Mouse (Mus musculus) midbrain, embryonic 10.5 days (tissue): ENCODE measurements at regions not wholly inside any gene's neighbourhood (a gene's known extent, or its start where the extent isn't known, plus 50 kb on each side); places are given as distances from the start of the nearest gene placed in this dataset.

ENCODE experiments used
- DNase-seq: peaks from one replicate; pipeline ENCODE4 v3.0.0-alpha.2; 2017; ENCODE audit warnings: low spot score
- H3K27ac ChIP-seq: fragments of 300-500 bp; sonication (generic); replicated peaks from 2 replicates; pipeline ENCODE4 v1.5.1; 2016; ENCODE audit warnings: mild to moderate bottlenecking
- H3K27me3 ChIP-seq: fragments of 300-500 bp; sonication (generic); 2 replicates; pipeline ENCODE4 v1.6.1; 2016; ENCODE audit warnings: low read depth, mild to moderate bottlenecking; ENCODE audit not compliant: poor library complexity, severe bottlenecking
- H3K36me3 ChIP-seq: fragments of 300-500 bp; sonication (generic); 2 replicates; pipeline ENCODE4 v1.6.1; 2016; ENCODE audit warnings: mild to moderate bottlenecking, moderate library complexity
- H3K4me1 ChIP-seq: fragments of 300-500 bp; sonication (generic); 2 replicates; pipeline ENCODE4 v1.6.1; 2016
- H3K4me3 ChIP-seq: fragments of 300-500 bp; sonication (generic); 2 replicates; pipeline ENCODE4 v1.5.1; 2016; ENCODE audit warnings: mild to moderate bottlenecking, moderate library complexity
- H3K9me3 ChIP-seq: fragments of 300-500 bp; sonication (generic); replicated peaks from 2 replicates; pipeline ENCODE4 v1.6.1; 2016; ENCODE audit warnings: mild to moderate bottlenecking
- WGBS: fragments of 180-500 bp; shearing (Covaris S2); methylation state at CpG from one replicate; pipeline ENCODE4 v1.1.7; 2016; 5-methylcytosine and 5-hydroxymethylcytosine counted together

GRCm38 (mm10) chr3:130945861-130946449, 164.3 kb upstream of the Lef1 start:
- peak overlapping the region; percentile 51 for H3K4me3 ChIP-seq
- no peaks in the 10 kb centered on the region for H3K27me3 ChIP-seq
- H3K36me3 ChIP-seq = no peaks in the 10 kb centered on the region
- H3K9me3 ChIP-seq = no peaks in the 10 kb centered on the region
- WGBS = under 1% methylated on average over 25 of the region's 25 CpGs
- peak overlapping the region; percentile 91 for H3K27ac ChIP-seq
- peaks cover 48% of the 10 kb centered on the region for H3K4me1 ChIP-seq
- peak; percentile 80 for DNase-seq

GRCm38 (mm10) chr3:130945396-130945795, 164.9 kb upstream of the Lef1 start:
- H3K36me3 ChIP-seq = no peaks in the 10 kb centered on the region
- 5% methylated on average over 7 of the region's 7 CpGs for WGBS
- H3K27me3 ChIP-seq = no peaks in the 10 kb centered on the region
- peak overlapping the region; percentile 51 for H3K4me3 ChIP-seq
- no peaks in the 10 kb centered on the region for H3K9me3 ChIP-seq
- peaks cover 42% of the 10 kb centered on the region for H3K4me1 ChIP-seq
- peak overlapping the region; percentile 91 for H3K27ac ChIP-seq
- DNase-seq = no peak

GRCm38 (mm10) chr3:130944241-130944640, 166.0 kb upstream of the Lef1 start:
- Histone ChIP-seq H3K36me3 (no peaks in the 10 kb centered on the region), H3K27ac (peak overlapping the region; percentile 34; the same call in 1 of the 2 replicates), H3K27me3 (no peaks in the 10 kb centered on the region), H3K4me3 (no peak overlapping the region), H3K4me1 (peaks cover 41% of the 10 kb centered on the region), H3K9me3 (no peaks in the 10 kb centered on the region)
- WGBS = 96% methylated on average over 6 of the region's 6 CpGs
- DNase-seq = no peak

- H3K27ac ChIP-seq = no peak overlapping the region
- H3K4me3 ChIP-seq = no peak overlapping the region
- no peaks in the 10 kb centered on the region for H3K27me3 ChIP-seq
- H3K36me3 ChIP-seq = no peaks in the 10 kb centered on the region
- no peak for DNase-seq
- 88% methylated on average over 8 of the region's 8 CpGs for WGBS
- H3K9me3 ChIP-seq = no peaks in the 10 kb centered on the region
- H3K4me1 ChIP-seq = peaks cover 41% of the 10 kb centered on the region
These were observed 167.2 kb upstream of the Lef1 start for GRCm38 (mm10) chr3:130942947-130943630.

GRCm38 (mm10) chr3:130940302-130940867, 169.9 kb upstream of the Lef1 start:
- no peaks in the 10 kb centered on the region for H3K36me3 ChIP-seq
- H3K4me1 ChIP-seq = peaks cover 34% of the 10 kb centered on the region
- H3K27me3 ChIP-seq = peaks cover 9% of the 10 kb centered on the region; the same call in 1 of the 2 replicates
- no peak for DNase-seq
- H3K9me3 ChIP-seq = no peaks in the 10 kb centered on the region
- 92% methylated on average over 5 of the region's 5 CpGs for WGBS
- H3K4me3 ChIP-seq = no peak overlapping the region
- H3K27ac ChIP-seq = no peak overlapping the region

- Histone ChIP-seq H3K9me3 (no peaks in the 10 kb centered on the region), H3K36me3 (no peaks in the 10 kb centered on the region), H3K4me3 (no peak overlapping the region), H3K4me1 (peaks cover 15% of the 10 kb centered on the region), H3K27ac (no peak overlapping the region), H3K27me3 (peaks cover 9% of the 10 kb centered on the region; the same call in 1 of the 2 replicates)
- DNase-seq = no peak
- WGBS = 80% methylated on average over 5 of the region's 5 CpGs
These were observed 173.3 kb upstream of the Lef1 start for GRCm38 (mm10) chr3:130936980-130937379.

GRCm38 (mm10) chr3:130936336-130936735, 173.9 kb upstream of the Lef1 start:
- Histone ChIP-seq H3K9me3 (no peaks in the 10 kb centered on the region), H3K36me3 (no peaks in the 10 kb centered on the region), H3K4me1 (peaks cover 15% of the 10 kb centered on the region), H3K27me3 (peaks cover 9% of the 10 kb centered on the region; the same call in 1 of the 2 replicates), H3K4me3 (no peak overlapping the region), H3K27ac (0 out of 2 replicates have a peak overlapping the region, but pooled peaks have one; percentile 3)
- DNase-seq = peak; percentile 21
- 34% methylated on average over 7 of the region's 7 CpGs for WGBS

- Histone ChIP-seq H3K36me3 (no peaks in the 10 kb centered on the region), H3K27me3 (peaks cover 9% of the 10 kb centered on the region; the same call in 1 of the 2 replicates), H3K9me3 (no peaks in the 10 kb centered on the region), H3K4me3 (no peak overlapping the region), H3K27ac (0 out of 2 replicates have a peak overlapping the region, but pooled peaks have one; percentile 3), H3K4me1 (peaks cover 15% of the 10 kb centered on the region)
- DNase-seq = no peak
- WGBS = 87% methylated on average over 11 of the region's 11 CpGs
These were observed 174.3 kb upstream of the Lef1 start for GRCm38 (mm10) chr3:130935926-130936315.

GRCm38 (mm10) chr3:130935302-130935925, 174.9 kb upstream of the Lef1 start:
- DNase-seq = peak; percentile 14
- peak overlapping the region; percentile 42 for H3K27ac ChIP-seq

GRCm38 (mm10) chr3:130932723-130933122, 177.5 kb upstream of the Lef1 start:
- H3K27me3 ChIP-seq = peaks cover 9% of the 10 kb centered on the region; the same call in 1 of the 2 replicates
- H3K4me1 ChIP-seq = peaks cover 15% of the 10 kb centered on the region
- no peaks in the 10 kb centered on the region for H3K36me3 ChIP-seq
- WGBS = 81% methylated on average over 6 of the region's 6 CpGs
- no peaks in the 10 kb centered on the region; the same call in 1 of the 2 replicates for H3K9me3 ChIP-seq
- H3K4me3 ChIP-seq = no peak overlapping the region
- H3K27ac ChIP-seq = peak overlapping the region; percentile 43; the same call in 1 of the 2 replicates
- DNase-seq = no peak

More at GRCm38 (mm10) chr3:130935302-130935925, 174.9 kb upstream of the Lef1 start:
- WGBS = 62% methylated on average over 8 of the region's 8 CpGs
- no peaks in the 10 kb centered on the region for H3K9me3 ChIP-seq
- H3K36me3 ChIP-seq = no peaks in the 10 kb centered on the region
- peaks cover 15% of the 10 kb centered on the region for H3K4me1 ChIP-seq
- H3K4me3 ChIP-seq = no peak overlapping the region
- H3K27me3 ChIP-seq = peaks cover 9% of the 10 kb centered on the region; the same call in 1 of the 2 replicates

- H3K36me3 ChIP-seq = no peaks in the 10 kb centered on the region
- no peaks in the 10 kb centered on the region; the same call in 1 of the 2 replicates for H3K9me3 ChIP-seq
- H3K27me3 ChIP-seq = peaks cover 9% of the 10 kb centered on the region; the same call in 1 of the 2 replicates
- no peak for DNase-seq
- H3K4me3 ChIP-seq = no peak overlapping the region
- peaks cover 15% of the 10 kb centered on the region for H3K4me1 ChIP-seq
- H3K27ac ChIP-seq = 0 out of 2 replicates have a peak overlapping the region, but pooled peaks have one; percentile 43
- WGBS = 92% methylated on average over 5 of the region's 5 CpGs
These were observed 178.0 kb upstream of the Lef1 start for GRCm38 (mm10) chr3:130932226-130932625.

GRCm38 (mm10) chr3:130925000-130925399, 185.3 kb upstream of the Lef1 start:
- Histone ChIP-seq H3K4me3 (no peak overlapping the region), H3K27ac (no peak overlapping the region), H3K27me3 (peaks cover 32% of the 10 kb centered on the region; the same call in 1 of the 2 replicates), H3K36me3 (no peaks in the 10 kb centered on the region), H3K9me3 (no peaks in the 10 kb centered on the region; the same call in 1 of the 2 replicates), H3K4me1 (peaks cover 25% of the 10 kb centered on the region)
- WGBS = 80% methylated on average over 5 of the region's 5 CpGs
- no peak for DNase-seq
